Mouse (Mus musculus): ENCODE results near the gene Pex11g. TPM values are rescaled to one million over a fixed set of nuclear protein-coding genes. Genes with fewer than 3 reads are reported as not detected.

Gene Pex11g
- polyA plus RNA-seq, 1 experiment from 2014 or later = 1.9 TPM

GRCm38 (mm10) chr8:3428426-3428825 is 39.1 kb downstream of the Pex11g start:
- ATAC-seq = no peak
- H3K36me3 ChIP-seq (ENCODE audit: control insufficient read depth, insufficient read depth, low read length) = peaks cover 51% of the 10 kb centered on the region

DNA sequence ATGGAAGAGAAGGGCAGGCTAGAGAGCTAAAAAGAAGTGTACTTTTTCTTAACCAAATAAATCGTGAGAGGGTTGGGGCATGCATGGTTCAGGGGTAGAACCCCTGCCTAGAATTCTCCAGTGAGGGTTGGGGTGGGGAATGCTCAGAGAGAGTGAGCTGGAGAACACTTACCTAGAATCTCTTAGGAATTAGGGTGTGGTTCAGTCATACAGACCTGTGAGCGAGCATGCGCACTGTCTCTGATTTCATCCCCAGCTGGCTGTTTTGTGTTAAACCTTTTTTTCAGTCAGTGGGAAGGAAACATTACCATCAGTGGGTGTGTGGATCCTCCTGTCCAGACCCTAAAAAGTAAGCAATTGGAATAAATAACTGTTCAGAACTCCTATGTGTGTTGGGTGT is 41.3 kb downstream of the Pex11g start:
- H3K9me3 ChIP-seq (replicated peaks; ENCODE audit: control insufficient read depth, low read length) = no peaks in the 10 kb centered on the region
- H3K4me1 ChIP-seq (ENCODE audit: control insufficient read depth, insufficient read depth, low read length) = no peaks in the 10 kb centered on the region
- H3K27ac ChIP-seq (ENCODE audit: low read depth, low read length) = no peak overlapping the region
- H3K4me2 ChIP-seq (ENCODE audit: low read length) = no peak overlapping the region
- H3K4me3 ChIP-seq (ENCODE audit: low read depth, low read length) = no peak overlapping the region
- ATAC-seq (no peak), DNase-seq (ENCODE audit: low spot score) (no peak)
- WGBS = 91% methylated on average over 3 of the region's 3 CpGs
- H3K27me3 ChIP-seq (replicated peaks; ENCODE audit: control insufficient read depth, insufficient read depth, low read length) = no peaks in the 10 kb centered on the region
- H3K9ac ChIP-seq (ENCODE audit: low read length) = no peak overlapping the region
- H3K36me3 ChIP-seq (ENCODE audit: control insufficient read depth, insufficient read depth, low read length) = peaks cover 31% of the 10 kb centered on the region

More at GRCm38 (mm10) chr8:3428426-3428825, 39.1 kb downstream of the Pex11g start:
- H3K27ac ChIP-seq (ENCODE audit: low read depth, low read length) = no peak overlapping the region
- H3K9me3 ChIP-seq (replicated peaks; ENCODE audit: control insufficient read depth, low read length) = no peaks in the 10 kb centered on the region
- no peak for DNase-seq (ENCODE audit: low spot score)
- no peaks in the 10 kb centered on the region for H3K4me1 ChIP-seq (ENCODE audit: control insufficient read depth, insufficient read depth, low read length)
- no peak overlapping the region for H3K9ac ChIP-seq (ENCODE audit: low read length)
- H3K27me3 ChIP-seq (replicated peaks; ENCODE audit: control insufficient read depth, insufficient read depth, low read length) = no peaks in the 10 kb centered on the region
- 92% methylated on average over 2 of the region's 2 CpGs for WGBS
- no peak overlapping the region for H3K4me2 ChIP-seq (ENCODE audit: low read length)
- no peak overlapping the region for H3K4me3 ChIP-seq (ENCODE audit: low read depth, low read length)

- Histone ChIP-seq H3K4me2 (ENCODE audit: low read length) (no peak overlapping the region), H3K9me3 (replicated peaks; ENCODE audit: control insufficient read depth, low read length) (no peaks in the 10 kb centered on the region), H3K27me3 (replicated peaks; ENCODE audit: control insufficient read depth, insufficient read depth, low read length) (no peaks in the 10 kb centered on the region), H3K4me3 (ENCODE audit: low read depth, low read length) (no peak overlapping the region), H3K27ac (ENCODE audit: low read depth, low read length) (no peak overlapping the region), H3K9ac (ENCODE audit: low read length) (no peak overlapping the region), H3K4me1 (ENCODE audit: control insufficient read depth, insufficient read depth, low read length) (no peaks in the 10 kb centered on the region), H3K36me3 (ENCODE audit: control insufficient read depth, insufficient read depth, low read length) (peaks cover 23% of the 10 kb centered on the region)
- no peak for DNase-seq (ENCODE audit: low spot score)
- WGBS = 89% methylated on average over 5 of the region's 5 CpGs
- no peak for ATAC-seq
These were observed 42.3 kb downstream of the Pex11g start for GRCm38 (mm10) chr8:3425217-3425616.

- no peak overlapping the region for H3K4me2 ChIP-seq (ENCODE audit: low read length)
- no peak overlapping the region for H3K9ac ChIP-seq (ENCODE audit: low read length)
- 94% methylated on average over 5 of the region's 5 CpGs for WGBS
- no peak for DNase-seq (ENCODE audit: low spot score)
- no peak for ATAC-seq
- H3K9me3 ChIP-seq (replicated peaks; ENCODE audit: control insufficient read depth, low read length) = no peaks in the 10 kb centered on the region
- no peak overlapping the region for H3K4me3 ChIP-seq (ENCODE audit: low read depth, low read length)
- peaks cover 14% of the 10 kb centered on the region for H3K4me1 ChIP-seq (ENCODE audit: control insufficient read depth, insufficient read depth, low read length)
- H3K36me3 ChIP-seq (ENCODE audit: control insufficient read depth, insufficient read depth, low read length) = no peaks in the 10 kb centered on the region
- no peaks in the 10 kb centered on the region for H3K27me3 ChIP-seq (replicated peaks; ENCODE audit: control insufficient read depth, insufficient read depth, low read length)
- no peak overlapping the region for H3K27ac ChIP-seq (ENCODE audit: low read depth, low read length)
These were observed 46.0 kb downstream of the Pex11g start for GRCm38 (mm10) chr8:3421507-3421906.

GRCm38 (mm10) chr8:3420105-3420706 is 47.3 kb downstream of the Pex11g start:
- H3K27ac ChIP-seq (ENCODE audit: low read depth, low read length) = no peak overlapping the region
- ATAC-seq (no peak), DNase-seq (ENCODE audit: low spot score) (no peak)
- no peak overlapping the region for H3K4me2 ChIP-seq (ENCODE audit: low read length)
- H3K9ac ChIP-seq (ENCODE audit: low read length) = no peak overlapping the region
- peaks cover 15% of the 10 kb centered on the region for H3K4me1 ChIP-seq (ENCODE audit: control insufficient read depth, insufficient read depth, low read length)
- no peaks in the 10 kb centered on the region for H3K27me3 ChIP-seq (replicated peaks; ENCODE audit: control insufficient read depth, insufficient read depth, low read length)
- H3K36me3 ChIP-seq (ENCODE audit: control insufficient read depth, insufficient read depth, low read length) = no peaks in the 10 kb centered on the region
- no peaks in the 10 kb centered on the region for H3K9me3 ChIP-seq (replicated peaks; ENCODE audit: control insufficient read depth, low read length)
- H3K4me3 ChIP-seq (ENCODE audit: low read depth, low read length) = no peak overlapping the region
- 88% methylated on average over 10 of the region's 10 CpGs for WGBS

DNA sequence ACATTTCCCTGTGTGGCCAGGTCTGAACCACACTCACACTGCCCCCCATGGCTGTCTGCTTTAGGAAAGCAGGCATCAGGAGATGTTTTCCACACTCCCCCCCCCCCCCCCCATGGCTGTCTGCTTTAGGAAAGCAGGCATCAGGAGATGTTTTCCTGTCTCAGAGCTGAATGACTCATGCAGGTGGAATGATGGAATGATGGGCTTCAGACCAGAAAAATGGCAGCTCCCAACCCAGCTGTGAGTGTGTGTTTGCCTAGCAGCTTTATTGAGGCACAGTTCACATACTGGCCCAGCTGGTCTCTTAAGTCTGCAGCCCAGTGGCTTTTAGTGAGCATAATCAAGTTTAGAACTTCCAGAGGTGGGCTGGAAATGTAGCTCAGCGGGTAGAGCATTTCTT is 49.4 kb downstream of the Pex11g start:
- Histone ChIP-seq H3K9ac (ENCODE audit: low read length) (no peak overlapping the region), H3K36me3 (ENCODE audit: control insufficient read depth, insufficient read depth, low read length) (no peaks in the 10 kb centered on the region), H3K27me3 (replicated peaks; ENCODE audit: control insufficient read depth, insufficient read depth, low read length) (no peaks in the 10 kb centered on the region), H3K9me3 (replicated peaks; ENCODE audit: control insufficient read depth, low read length) (no peaks in the 10 kb centered on the region), H3K4me3 (ENCODE audit: low read depth, low read length) (no peak overlapping the region), H3K27ac (ENCODE audit: low read depth, low read length) (no peak overlapping the region), H3K4me1 (ENCODE audit: control insufficient read depth, insufficient read depth, low read length) (peaks cover 23% of the 10 kb centered on the region), H3K4me2 (ENCODE audit: low read length) (no peak overlapping the region)
- ATAC-seq (no peak), DNase-seq (ENCODE audit: low spot score) (no peak)
- WGBS = 83% methylated on average over 1 of the region's 1 CpGs

GRCm38 (mm10) chr8:3417455-3417854 is 50.0 kb downstream of the Pex11g start:
- no peak overlapping the region for H3K4me3 ChIP-seq (ENCODE audit: low read depth, low read length)
- H3K27me3 ChIP-seq (replicated peaks; ENCODE audit: control insufficient read depth, insufficient read depth, low read length) = no peaks in the 10 kb centered on the region
- no peaks in the 10 kb centered on the region for H3K36me3 ChIP-seq (ENCODE audit: control insufficient read depth, insufficient read depth, low read length)
- no peak overlapping the region for H3K27ac ChIP-seq (ENCODE audit: low read depth, low read length)
- peak; percentile 60 for ATAC-seq
- no peak overlapping the region for H3K9ac ChIP-seq (ENCODE audit: low read length)
- H3K4me1 ChIP-seq (ENCODE audit: control insufficient read depth, insufficient read depth, low read length) = peaks cover 23% of the 10 kb centered on the region
- peak; percentile 54 for DNase-seq (ENCODE audit: low spot score)
- H3K9me3 ChIP-seq (replicated peaks; ENCODE audit: control insufficient read depth, low read length) = no peaks in the 10 kb centered on the region
- 5% methylated on average over 8 of the region's 8 CpGs for WGBS
- H3K4me2 ChIP-seq (ENCODE audit: low read length) = no peak overlapping the region

GRCm38 (mm10) chr8:3416846-3417245 is 50.6 kb downstream of the Pex11g start:
- Histone ChIP-seq H3K9me3 (replicated peaks; ENCODE audit: control insufficient read depth, low read length) (no peaks in the 10 kb centered on the region), H3K9ac (ENCODE audit: low read length) (no peak overlapping the region), H3K4me2 (ENCODE audit: low read length) (no peak overlapping the region), H3K4me1 (ENCODE audit: control insufficient read depth, insufficient read depth, low read length) (peaks cover 23% of the 10 kb centered on the region), H3K36me3 (ENCODE audit: control insufficient read depth, insufficient read depth, low read length) (no peaks in the 10 kb centered on the region), H3K27me3 (replicated peaks; ENCODE audit: control insufficient read depth, insufficient read depth, low read length) (no peaks in the 10 kb centered on the region), H3K27ac (ENCODE audit: low read depth, low read length) (no peak overlapping the region), H3K4me3 (ENCODE audit: low read depth, low read length) (no peak overlapping the region)
- DNase-seq (ENCODE audit: low spot score) (no peak), ATAC-seq (no peak)
- WGBS = 36% methylated on average over 4 of the region's 4 CpGs

GRCm38 (mm10) chr8:3415661-3416060 is 51.8 kb downstream of the Pex11g start:
- DNase-seq (ENCODE audit: low spot score) = no peak
- H3K27ac ChIP-seq (ENCODE audit: low read depth, low read length) = no peak overlapping the region
- WGBS = 91% methylated on average over 6 of the region's 6 CpGs

More at GRCm38 (mm10) chr8:3415661-3416060, 51.8 kb downstream of the Pex11g start:
- H3K4me1 ChIP-seq (ENCODE audit: control insufficient read depth, insufficient read depth, low read length) = peaks cover 23% of the 10 kb centered on the region
- no peak overlapping the region for H3K4me3 ChIP-seq (ENCODE audit: low read depth, low read length)
- ATAC-seq = no peak
- H3K9ac ChIP-seq (ENCODE audit: low read length) = no peak overlapping the region
- no peaks in the 10 kb centered on the region for H3K36me3 ChIP-seq (ENCODE audit: control insufficient read depth, insufficient read depth, low read length)
- no peak overlapping the region for H3K4me2 ChIP-seq (ENCODE audit: low read length)
- H3K9me3 ChIP-seq (replicated peaks; ENCODE audit: control insufficient read depth, low read length) = no peaks in the 10 kb centered on the region
- H3K27me3 ChIP-seq (replicated peaks; ENCODE audit: control insufficient read depth, insufficient read depth, low read length) = no peaks in the 10 kb centered on the region

All from forebrain, embryonic 14.5 days (tissue).